Mouse (Mus musculus): ENCODE data around the gene Iglon5.

Gene Iglon5

GRCm38 (mm10) chr7:43427406-43427805 is 62.5 kb downstream of the Iglon5 start, which contains the start of gene Lim2:
Gene Lim2 (plus strand): TSS chr7:43427670.
- DNase-seq (ENCODE audit: low read depth, low spot score) = no peak

- no peak for DNase-seq (ENCODE audit: low read depth, low spot score)
Observed at GRCm38 (mm10) chr7:43423991-43424625, 65.8 kb downstream of the Iglon5 start.

GRCm38 (mm10) chr7:43422995-43423617 is 66.8 kb downstream of the Iglon5 start:
- DNase-seq (ENCODE audit: low read depth, low spot score) = peak; percentile 74

Measured in A20 (cell line).